Mouse (Mus musculus) CD4-positive helper T cell, adult 2 months (primary cell): ENCODE results near the gene Myrf.
"Not testable (repeated sequence)": the region's sequence is repeated elsewhere in the genome, so short reads cannot be mapped to it uniquely, and the experiment has no call there.

Source experiments
- DNase-seq: peaks from one replicate; pipeline ENCODE4 v3.0.0-alpha.2; 2012; ENCODE audit warnings: low read depth, missing footprints, low spot score

The Myrf gene

DNA sequence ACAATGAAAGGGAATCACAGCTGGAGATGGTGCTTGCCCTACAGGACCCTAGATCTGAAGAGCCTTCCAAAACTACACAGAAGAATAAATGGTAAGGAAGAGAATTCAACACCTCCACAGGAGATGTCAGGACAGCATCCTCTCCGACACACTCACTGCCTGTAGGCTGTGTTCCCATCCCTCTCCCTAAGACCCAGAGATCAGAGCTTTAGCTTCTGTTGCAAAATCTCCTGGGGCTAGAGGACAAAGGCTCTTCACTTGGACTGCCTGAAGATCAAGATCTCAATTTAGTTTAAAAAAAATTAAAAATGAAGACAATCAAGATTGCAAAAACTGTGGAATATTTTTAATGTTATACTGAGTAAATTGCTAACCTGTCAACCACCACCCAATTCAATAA, 64.1 kb downstream of the Myrf start:
- no peak for DNase-seq

DNA sequence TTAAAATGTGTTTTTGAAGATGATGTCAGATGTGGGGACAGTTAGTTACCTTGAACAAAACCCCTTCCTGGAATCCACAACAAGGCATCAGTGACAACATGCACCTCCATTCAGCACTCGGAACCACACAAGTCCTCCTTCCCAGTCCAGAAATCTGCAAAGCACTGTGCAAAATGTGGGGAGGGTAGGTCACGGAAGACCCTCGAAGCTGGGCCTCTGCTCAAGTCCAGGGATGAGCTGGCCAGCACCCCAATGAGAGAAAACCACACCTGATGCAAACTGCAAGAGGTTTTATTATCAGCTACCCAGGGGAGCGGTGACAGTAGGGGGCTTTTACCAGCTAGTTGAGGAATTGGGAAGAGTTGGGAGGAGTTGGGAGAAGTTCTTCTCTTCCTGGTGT, 65.6 kb downstream of the Myrf start:
- DNase-seq = no peak

DNA sequence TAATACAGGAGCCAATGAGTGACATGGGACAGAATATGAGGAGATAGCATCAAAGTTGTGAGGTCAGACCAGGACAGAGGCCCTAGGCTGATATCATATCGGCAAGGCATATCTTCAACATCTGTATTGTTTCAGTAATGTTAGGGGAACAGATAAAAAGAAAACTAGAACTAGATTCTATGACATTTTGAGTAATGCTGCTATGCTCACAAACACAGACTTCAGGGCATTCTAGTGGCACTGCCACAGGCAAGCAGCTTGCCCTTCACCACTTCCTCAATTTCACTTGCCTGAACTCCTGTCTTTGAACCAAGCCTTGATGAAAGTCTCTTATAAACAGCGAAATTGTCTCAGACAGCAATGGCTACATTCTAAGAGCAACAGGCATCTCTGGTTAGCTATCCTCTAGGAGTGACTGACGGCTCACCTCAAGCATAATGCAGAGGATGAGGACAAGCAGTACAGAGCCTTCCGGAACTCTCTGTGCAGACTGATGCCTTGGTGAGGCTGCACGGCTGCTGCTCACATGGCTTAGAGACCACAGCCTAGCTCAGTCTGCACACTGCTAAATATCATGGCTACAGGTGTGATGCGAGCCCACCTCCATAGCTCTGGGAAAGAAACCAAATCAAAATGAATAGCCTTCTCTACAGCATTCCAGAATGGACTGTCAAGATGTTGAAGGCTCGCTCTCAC, 66.6 kb downstream of the Myrf start:
- no peak for DNase-seq

DNA sequence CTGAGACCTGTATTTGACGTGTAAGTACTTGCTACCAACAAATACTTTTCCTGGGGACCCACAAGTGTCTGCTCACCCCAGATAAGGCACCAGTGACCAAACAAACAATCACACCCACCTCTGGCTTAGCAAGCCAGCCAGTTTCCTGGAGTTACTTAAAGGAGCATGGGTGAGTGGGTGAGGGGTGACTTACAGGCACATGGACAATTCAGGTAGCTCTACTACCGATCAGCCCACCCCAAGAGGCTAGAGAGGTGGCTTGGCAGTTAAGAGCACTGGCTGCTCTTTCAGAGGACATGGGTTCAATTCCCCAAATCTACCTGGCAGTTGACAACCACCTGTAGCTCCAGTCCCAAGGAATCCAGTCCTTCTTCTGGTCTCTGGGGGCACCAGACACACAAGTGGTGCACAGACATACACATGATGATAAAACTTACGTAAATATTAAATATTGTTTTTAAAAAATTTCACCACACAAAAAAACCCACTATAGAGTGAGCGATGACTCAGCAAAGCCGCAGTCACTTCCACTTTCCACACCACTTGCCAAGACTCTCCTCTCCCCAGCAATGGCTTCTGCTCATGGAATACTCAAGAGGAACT, 67.3 kb downstream of the Myrf start:
- DNase-seq = no peak

DNA sequence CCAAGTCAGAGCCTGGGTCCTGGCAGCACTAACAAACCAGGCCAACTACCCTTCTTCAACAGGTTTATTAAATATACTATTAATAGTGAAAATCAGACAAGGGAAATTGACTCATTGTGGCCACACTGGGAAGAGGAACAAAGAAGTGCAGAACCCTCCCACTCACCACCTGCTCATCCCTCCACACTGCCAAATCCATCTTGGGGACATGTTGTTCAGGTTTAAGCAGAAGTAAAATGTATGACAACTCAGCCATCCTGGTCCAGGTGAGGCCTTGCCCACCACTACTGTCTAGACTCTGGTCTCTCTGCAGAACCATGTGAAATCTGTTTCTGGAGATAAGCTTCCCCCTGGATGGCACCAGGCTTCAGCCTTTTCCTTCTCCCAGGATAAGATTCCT, 68.7 kb downstream of the Myrf start:
- DNase-seq = no peak

DNA sequence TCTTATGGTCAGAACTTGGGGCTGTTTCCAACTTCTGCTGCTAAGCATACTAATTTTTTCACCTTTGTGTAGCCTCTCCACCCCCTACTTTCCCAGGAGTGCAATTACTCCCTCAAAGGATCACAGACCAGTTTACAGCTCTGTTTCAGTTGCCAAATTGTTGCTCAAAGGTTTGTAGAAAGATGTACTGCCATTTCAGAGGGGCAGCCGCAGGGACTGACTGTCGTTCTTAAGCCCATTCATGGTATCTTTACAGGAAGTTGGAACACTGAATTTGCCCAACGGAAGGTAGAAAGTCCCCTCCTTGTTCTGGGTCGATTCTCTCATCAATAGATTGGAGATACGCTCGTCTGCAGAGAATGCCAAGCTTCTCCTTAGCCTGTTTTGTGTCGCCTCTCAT, 69.2 kb downstream of the Myrf start:
- DNase-seq = no peak

DNA sequence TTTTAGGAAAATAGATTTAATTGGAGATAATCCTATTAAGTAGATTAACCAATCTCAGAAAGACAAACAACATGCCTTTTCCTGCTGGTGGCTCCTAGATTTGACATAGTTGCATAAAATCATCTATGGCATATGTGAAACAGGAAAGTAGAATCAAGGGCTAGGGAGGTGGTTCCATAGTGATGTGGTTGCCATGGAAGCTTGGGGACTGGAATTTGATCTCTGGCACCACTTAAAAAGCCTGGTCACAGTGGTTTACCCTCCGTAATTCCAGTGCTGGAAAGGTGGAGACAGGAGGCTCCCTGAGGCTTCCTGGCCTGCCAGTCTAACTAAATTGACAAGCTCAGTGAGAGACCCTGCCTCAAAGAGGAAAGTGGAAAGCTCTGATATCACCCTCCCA, 70.1 kb downstream of the Myrf start:
- DNase-seq = no peak

DNA sequence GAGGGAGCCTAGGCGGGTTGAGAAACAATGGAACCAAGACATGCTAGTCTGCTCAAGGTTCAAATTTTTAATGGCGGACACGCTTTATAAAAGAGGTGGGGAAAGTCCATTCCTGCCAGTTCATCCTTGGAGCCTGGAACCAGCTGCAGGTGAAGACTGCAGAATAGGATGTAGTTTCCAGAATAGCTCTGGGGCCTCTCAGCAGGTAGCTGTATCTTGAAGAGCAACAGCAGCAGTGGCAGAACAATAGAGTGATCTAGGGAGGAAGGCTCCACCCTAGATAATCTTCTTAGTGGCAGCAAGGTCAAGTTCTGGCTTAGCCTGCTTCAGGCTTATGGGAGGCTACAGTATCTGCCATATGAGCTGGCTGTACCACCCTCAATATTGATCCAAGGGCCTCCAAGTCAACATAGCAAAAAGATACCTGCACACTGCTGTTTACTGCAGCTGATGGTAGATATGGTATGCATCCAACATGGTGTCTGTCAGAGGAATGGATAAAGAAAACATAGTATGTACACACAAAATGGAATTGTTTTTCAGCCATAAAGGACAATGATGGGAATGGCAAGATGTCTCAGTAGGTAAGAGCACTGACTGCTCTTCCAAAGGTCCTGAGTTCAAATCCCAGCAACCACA, 70.7 kb downstream of the Myrf start:
- not testable (repeated sequence) for DNase-seq

DNA sequence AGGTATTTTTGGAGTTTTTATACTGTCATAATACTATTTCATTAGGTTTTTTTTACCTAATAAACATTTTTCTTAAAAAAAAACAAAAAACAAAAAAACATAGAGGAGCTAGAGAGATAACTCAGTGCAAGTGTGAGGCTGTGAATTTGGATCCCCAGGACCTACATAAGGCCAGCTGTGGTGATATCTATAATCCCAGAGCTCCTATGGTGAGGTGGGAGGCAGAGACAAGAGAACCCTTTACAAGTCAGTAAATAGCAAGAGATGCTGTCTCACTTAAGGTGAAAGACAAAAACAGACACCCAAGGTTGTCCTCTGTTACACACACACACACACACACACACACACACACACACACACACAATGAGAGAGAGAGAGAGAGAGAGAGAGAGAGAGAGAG, 71.4 kb downstream of the Myrf start:
- DNase-seq = no peak

DNA sequence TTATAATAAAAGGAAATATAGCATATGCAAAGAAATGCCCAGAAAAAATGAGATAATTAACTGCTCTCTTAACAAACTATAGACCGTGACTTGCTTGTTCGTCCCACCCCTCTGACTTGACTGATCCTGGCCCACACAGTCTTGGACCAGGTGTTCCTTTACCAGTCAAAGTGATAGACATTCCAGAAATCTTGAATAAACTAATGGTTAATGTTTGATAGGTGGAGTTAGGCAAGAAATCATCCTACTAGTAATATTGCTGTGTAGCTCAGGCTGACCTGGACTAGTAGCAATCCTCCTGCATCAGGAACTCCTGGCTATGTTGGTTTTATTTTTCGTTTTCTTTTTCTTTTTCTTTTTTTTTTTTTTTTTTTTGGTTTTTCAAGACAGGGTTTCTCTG, 72.1 kb downstream of the Myrf start:
- DNase-seq = no peak

DNA sequence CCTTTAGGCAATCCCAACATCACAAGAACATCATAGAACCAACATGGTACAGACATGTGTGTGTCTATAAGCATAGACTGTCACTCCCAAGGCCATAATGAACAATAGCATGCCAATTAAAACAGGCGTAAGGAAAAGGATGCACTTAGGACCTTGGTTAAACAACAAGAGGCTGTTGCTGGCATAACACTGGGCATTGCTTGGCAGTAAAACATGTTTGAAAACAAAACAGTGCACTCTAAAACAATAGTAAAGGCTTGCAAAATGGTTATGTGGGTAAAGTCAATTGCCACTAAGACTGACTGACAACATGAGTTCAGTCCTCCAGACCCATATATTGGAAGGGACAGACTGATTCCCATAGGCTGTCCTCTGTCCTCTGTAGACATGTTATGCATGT, 72.6 kb downstream of the Myrf start:
- no peak for DNase-seq

DNA sequence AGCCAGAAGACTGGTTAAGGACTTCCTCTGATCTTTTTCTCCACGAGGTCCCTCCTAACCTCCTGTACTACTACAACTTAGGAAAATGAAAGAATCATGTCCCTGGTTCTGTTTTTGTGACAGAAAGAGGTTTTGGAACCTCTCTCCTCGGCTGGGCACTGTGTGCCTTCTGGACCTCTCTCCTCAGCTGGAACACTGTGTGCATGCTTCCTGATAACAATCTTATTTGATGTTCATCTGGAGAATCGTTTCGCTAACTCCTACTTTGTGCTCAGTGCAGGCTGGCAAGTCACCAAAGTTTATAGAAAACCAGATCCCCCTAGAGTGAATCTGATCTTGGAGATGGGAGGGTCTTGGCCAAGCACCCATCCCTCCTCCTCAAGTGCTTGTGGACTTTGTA, 73.4 kb downstream of the Myrf start:
- DNase-seq = no peak

DNA sequence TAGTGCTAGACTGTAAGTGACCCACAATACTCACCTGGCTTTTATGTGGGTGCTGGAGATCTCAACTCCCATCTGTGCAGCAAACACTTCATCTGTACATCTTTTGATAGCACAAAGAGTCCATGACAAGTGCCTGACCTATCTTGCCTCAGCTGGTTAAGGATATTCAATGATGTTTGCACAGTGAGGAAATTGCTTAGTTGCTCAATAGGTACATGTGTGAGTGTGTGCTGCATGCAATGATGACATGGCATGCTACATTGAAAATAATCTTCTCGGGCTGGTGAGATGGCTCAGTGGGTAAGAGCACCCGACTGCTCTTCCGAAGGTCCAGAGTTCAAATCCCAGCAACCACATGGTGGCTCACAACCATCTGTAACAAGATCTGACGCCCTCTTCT, 74.6 kb downstream of the Myrf start:
- DNase-seq = not testable (repeated sequence)

DNA sequence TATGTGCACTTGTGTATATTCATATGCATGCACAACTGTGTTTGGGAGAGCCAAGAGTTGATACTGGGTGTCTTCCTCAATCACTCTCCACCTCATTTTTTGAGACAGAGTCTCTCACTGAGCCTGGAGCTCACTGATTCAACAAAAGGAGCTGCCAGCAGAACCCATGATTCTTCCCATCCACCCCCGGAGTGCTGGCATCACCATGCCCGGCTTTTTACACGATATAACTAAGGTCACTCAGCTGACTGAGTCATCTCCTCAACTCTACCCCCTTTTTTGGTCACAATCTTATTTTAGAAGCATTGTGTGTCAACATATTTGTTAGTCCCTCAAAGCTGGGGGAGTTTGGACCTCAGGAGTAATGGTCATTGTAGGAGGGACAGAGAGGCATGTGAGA, 76.7 kb downstream of the Myrf start:
- no peak for DNase-seq
